Mouse (Mus musculus) T-cell, adult 2 months (primary cell): ENCODE measurements around the gene Prss54.
A peak's percentile ranks its signal among the peaks of the same experiment; 100 is the strongest.

ENCODE experiments used
- DNase-seq: peaks from one replicate; pipeline ENCODE4 v3.0.0; 2022; ENCODE audit warnings: low spot score

Gene Prss54

GRCm38 (mm10) chr8:95549871-95550829, 26.0 kb downstream of the Prss54 start:
- no peak for DNase-seq

- DNase-seq, result no peak
These were observed 28.2 kb downstream of the Prss54 start for GRCm38 (mm10) chr8:95547931-95548330.

GRCm38 (mm10) chr8:95546986-95547385, 29.2 kb downstream of the Prss54 start:
- DNase-seq, result no peak

- DNase-seq, result no peak
These were observed 30.3 kb downstream of the Prss54 start for GRCm38 (mm10) chr8:95545815-95546214.

GRCm38 (mm10) chr8:95543065-95543464, 33.1 kb downstream of the Prss54 start:
- no peak for DNase-seq

GRCm38 (mm10) chr8:95542191-95542590, 33.9 kb downstream of the Prss54 start:
- DNase-seq, result no peak

GRCm38 (mm10) chr8:95539487-95539886, 36.7 kb downstream of the Prss54 start:
- DNase-seq, result no peak

- DNase-seq, result peak; percentile 15
These were observed 42.4 kb downstream of the Prss54 start, which contains the start of gene Ccdc113 for GRCm38 (mm10) chr8:95533584-95534387. Gene Ccdc113 (plus strand): TSS chr8:95534085.

GRCm38 (mm10) chr8:95532206-95532605, 43.9 kb downstream of the Prss54 start:
- DNase-seq, result no peak

GRCm38 (mm10) chr8:95528750-95529310, 47.3 kb downstream of the Prss54 start:
- no peak for DNase-seq

- no peak for DNase-seq
These were observed 47.9 kb downstream of the Prss54 start for GRCm38 (mm10) chr8:95528194-95528593.

- DNase-seq, result no peak
These were observed 52.1 kb downstream of the Prss54 start for GRCm38 (mm10) chr8:95523991-95524390.

GRCm38 (mm10) chr8:95516928-95517327, 59.2 kb downstream of the Prss54 start:
- DNase-seq, result no peak

GRCm38 (mm10) chr8:95513219-95513618, 62.9 kb downstream of the Prss54 start:
- no peak for DNase-seq

GRCm38 (mm10) chr8:95512257-95512656, 63.9 kb downstream of the Prss54 start:
- DNase-seq, result no peak
